Mouse (Mus musculus): ENCODE data around the gene Tpx2.

DNA sequence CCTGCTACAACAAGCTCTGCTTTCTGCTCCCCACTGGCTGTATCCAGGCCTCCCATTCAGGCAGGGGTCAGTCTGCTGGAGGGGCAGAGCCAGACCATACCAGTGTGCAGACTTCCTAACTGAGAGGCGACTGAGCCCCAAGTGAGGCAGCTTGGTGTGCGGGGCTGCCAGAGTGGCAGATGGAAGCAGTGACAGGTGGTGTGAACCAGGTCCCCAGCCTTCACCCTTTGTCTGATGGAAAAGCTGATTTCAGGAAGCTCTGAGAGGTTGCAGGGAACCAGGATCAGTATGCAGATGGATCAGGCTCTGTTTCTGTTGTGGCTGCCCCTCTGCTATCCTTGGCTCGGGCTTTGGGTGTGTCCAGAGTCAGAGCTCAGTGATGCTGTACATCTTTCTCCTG, 75.9 kb downstream of the Tpx2 start:
- no peak for TF ChIP-seq CTCF (IDR thresholded peaks at IDR 0.05; ENCODE audit: borderline replicate concordance, extremely low read depth, insufficient read depth, insufficient read length)
- no peak for TF ChIP-seq POLR2A (IDR thresholded peaks at IDR 0.05; ENCODE audit: borderline replicate concordance, extremely low read depth, insufficient read depth, insufficient read length, poor library complexity, severe bottlenecking)

Measured in brain, embryonic 14.5 days (tissue).